Mouse (Mus musculus) C2C12 (cell line): ENCODE measurements around the gene Gm20388.

Experiments used
- CTCF ChIP-seq: IDR thresholded peaks from one replicate; pipeline ENCODE4 v1.5.1; 2011; ENCODE audit not compliant: control insufficient read depth, insufficient read depth, insufficient read length
- MYOD1 ChIP-seq: IDR thresholded peaks from one replicate; pipeline ENCODE4 v1.6.1; 2011; ENCODE audit warnings: low read depth; ENCODE audit not compliant: control insufficient read depth, insufficient read length
- USF1 ChIP-seq: IDR thresholded peaks from one replicate; pipeline ENCODE4 v1.6.1; 2011; ENCODE audit warnings: low read depth, mild to moderate bottlenecking, control low read depth, moderate library complexity

DNA sequence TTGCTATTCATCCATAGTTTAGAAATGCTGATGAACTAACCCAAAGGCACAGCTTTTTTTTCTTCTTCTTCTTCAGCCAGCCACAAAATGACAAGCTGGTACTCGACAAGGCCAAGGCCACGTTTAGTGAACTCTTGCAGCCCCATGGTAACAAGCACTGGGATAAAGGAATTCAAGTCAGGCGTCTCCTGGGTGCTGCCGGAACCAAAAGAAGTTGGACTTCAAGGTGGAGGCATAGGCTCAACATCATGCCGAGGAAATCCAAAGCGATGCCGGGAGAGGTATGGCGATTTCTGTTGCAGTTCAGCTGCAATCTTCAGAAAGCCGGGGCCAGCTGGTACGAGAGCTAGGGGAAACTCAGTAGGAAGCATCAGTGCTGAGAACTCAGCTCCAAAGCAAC, 3328.8 kb downstream of the Gm20388 start:
- no peak for TF ChIP-seq MYOD1
- TF ChIP-seq CTCF, result no peak
- TF ChIP-seq USF1, result no peak
